Mouse (Mus musculus) CH12.LX (cell line): ENCODE results near the gene Zfp523. TPM values are rescaled to one million over a fixed set of nuclear protein-coding genes. Genes with fewer than 3 reads are reported as not detected.

Experiments
- DNase-seq: peaks from one replicate; pipeline ENCODE4 v3.0.0-alpha.2; 2013; ENCODE audit errors: extremely low read depth
- H3K27ac ChIP-seq: 2 replicates; pipeline ENCODE4 v1.5.1; 2012; ENCODE audit warnings: low read depth, mild to moderate bottlenecking, control low read depth, moderate library complexity; ENCODE audit not compliant: insufficient read depth
- H3K27me3 ChIP-seq: replicated peaks from 2 replicates; pipeline ENCODE3; 2012; ENCODE audit warnings: inconsistent platforms
- H3K36me3 ChIP-seq, 2 experiments: replicated peaks in 1 of 2; 2 replicates each; pipeline versions ENCODE3 to v1.6.1; 2012; ENCODE audit warnings: inconsistent platforms in 1 of 2, low read length in 1 of 2, mild to moderate bottlenecking in 1 of 2, mixed read lengths in 1 of 2, moderate library complexity in 1 of 2; ENCODE audit not compliant: control insufficient read depth in 1 of 2, insufficient read depth in 1 of 2
- H3K4me1 ChIP-seq, 2 experiments: 2 replicates each; pipeline ENCODE4 v1.6.1; 2012; ENCODE audit warnings: inconsistent platforms in 1 of 2, moderate library complexity in 1 of 2; ENCODE audit not compliant: insufficient read depth in 2 of 2, control insufficient read depth in 1 of 2
- H3K4me2 ChIP-seq: 2 replicates; pipeline ENCODE4 v1.6.1; 2012; ENCODE audit warnings: low read depth, mild to moderate bottlenecking, control low read depth; ENCODE audit not compliant: poor library complexity, insufficient read depth, severe bottlenecking
- H3K4me3 ChIP-seq, 3 experiments: fragments of 150-350 bp in 1 of 3; sonication (generic) in 1 of 3; replicated peaks in 1 of 3; 2 replicates each; pipeline versions ENCODE3 to v1.5.1; 2011 to 2012; ENCODE audit warnings: low read depth in 2 of 3, low read length in 2 of 3, mild to moderate bottlenecking in 2 of 3, moderate library complexity in 2 of 3, control low read depth in 1 of 3, improper control_type of control experiment in 1 of 3, inconsistent platforms in 1 of 3, mixed read lengths in 1 of 3; ENCODE audit not compliant: poor library complexity in 1 of 3
- H3K79me2 ChIP-seq: replicated peaks from 2 replicates; pipeline ENCODE4 v1.6.1; 2012; ENCODE audit warnings: mild to moderate bottlenecking, moderate library complexity; ENCODE audit not compliant: control insufficient read depth, poor library complexity, insufficient read depth, severe bottlenecking; ENCODE audit errors: extremely low read depth
- H3K9ac ChIP-seq: 2 replicates; pipeline ENCODE4 v1.6.1; 2012; ENCODE audit warnings: low read depth, mild to moderate bottlenecking, control low read depth, moderate library complexity; ENCODE audit not compliant: insufficient read depth
- H3K9me3 ChIP-seq: replicated peaks from 2 replicates; pipeline ENCODE3; 2012; ENCODE audit warnings: low read length, inconsistent platforms, mixed read lengths
- BHLHE40 ChIP-seq: IDR thresholded peaks from 2 replicates; pipeline ENCODE4 v1.6.1; 2011; ENCODE audit warnings: mild to moderate bottlenecking, low read depth, low read length, improper control_type of control experiment
- CHD2 ChIP-seq: IDR thresholded peaks from 2 replicates; pipeline ENCODE4 v1.6.1; 2011; ENCODE audit warnings: low read length, improper control_type of control experiment
- CTCF ChIP-seq, 2 experiments: IDR thresholded peaks in 1 of 2; conservative IDR thresholded peaks in 1 of 2; 2 replicates each; pipeline ENCODE4 v1.5.1; 2011 to 2012; ENCODE audit warnings: low read depth in 2 of 2, low read length in 2 of 2, improper control_type of control experiment in 1 of 2, inconsistent platforms in 1 of 2, mild to moderate bottlenecking in 1 of 2, moderate library complexity in 1 of 2
- EP300 ChIP-seq: IDR thresholded peaks from 2 replicates; pipeline ENCODE4 v1.6.1; 2011; ENCODE audit warnings: low read length, improper control_type of control experiment
- ETS1 ChIP-seq: conservative IDR thresholded peaks from 2 replicates; pipeline ENCODE4 v1.6.1; 2012; ENCODE audit warnings: low read depth, mild to moderate bottlenecking, inconsistent platforms, low read length, improper control_type of control experiment, moderate library complexity
- HCFC1 ChIP-seq: IDR thresholded peaks from 2 replicates; pipeline ENCODE4 v1.6.1; 2012; ENCODE audit warnings: low read depth, mild to moderate bottlenecking, inconsistent platforms, low read length, improper control_type of control experiment
- IRF4 ChIP-seq: IDR thresholded peaks from 2 replicates; pipeline ENCODE4 v1.6.1; 2014; ENCODE audit warnings: low read depth, mild to moderate bottlenecking, inconsistent platforms, low read length, improper control_type of control experiment
- JUN ChIP-seq: IDR thresholded peaks from 2 replicates; pipeline ENCODE4 v1.6.1; 2011; ENCODE audit warnings: low read depth, mild to moderate bottlenecking, low read length, improper control_type of control experiment, moderate library complexity; ENCODE audit not compliant: insufficient read depth
- JUND ChIP-seq: conservative IDR thresholded peaks from 2 replicates; pipeline ENCODE4 v1.6.1; 2011; ENCODE audit warnings: low read depth, low read length, improper control_type of control experiment
- KAT2A ChIP-seq: IDR thresholded peaks from 2 replicates; pipeline ENCODE4 v1.6.1; 2012; ENCODE audit warnings: low read length, improper control_type of control experiment, inconsistent platforms; ENCODE audit not compliant: insufficient replicate concordance
- MAFK ChIP-seq: IDR thresholded peaks from 2 replicates; pipeline ENCODE4 v1.6.1; 2011; ENCODE audit warnings: low read length, improper control_type of control experiment; ENCODE audit not compliant: insufficient replicate concordance
- MAZ ChIP-seq: IDR thresholded peaks from 2 replicates; pipeline ENCODE4 v1.6.1; 2012; ENCODE audit warnings: low read depth, mild to moderate bottlenecking, inconsistent platforms, low read length, improper control_type of control experiment, moderate library complexity
- MXI1 ChIP-seq: IDR thresholded peaks from 2 replicates; pipeline ENCODE4 v1.6.1; 2011; ENCODE audit warnings: mild to moderate bottlenecking, low read depth, low read length, improper control_type of control experiment
- MYC ChIP-seq: IDR thresholded peaks from 2 replicates; pipeline ENCODE4 v1.6.1; 2011; ENCODE audit warnings: low read depth, mild to moderate bottlenecking, improper control_type of control experiment, low read length
- NRF1 ChIP-seq: IDR thresholded peaks from 2 replicates; pipeline ENCODE4 v1.6.1; 2014; ENCODE audit warnings: low read depth, mild to moderate bottlenecking, inconsistent platforms, low read length, improper control_type of control experiment, moderate library complexity
- RAD21 ChIP-seq: IDR thresholded peaks from 2 replicates; pipeline ENCODE4 v1.6.1; 2011; ENCODE audit warnings: low read depth, mild to moderate bottlenecking, low read length, improper control_type of control experiment, moderate library complexity
- SIN3A ChIP-seq: IDR thresholded peaks from 2 replicates; pipeline ENCODE4 v1.6.1; 2012; ENCODE audit warnings: low read length, improper control_type of control experiment, inconsistent platforms
- SMC3 ChIP-seq: IDR thresholded peaks from 2 replicates; pipeline ENCODE4 v1.6.1; 2011; ENCODE audit warnings: low read depth, low read length, improper control_type of control experiment
- TCF12 ChIP-seq: IDR thresholded peaks from 2 replicates; pipeline ENCODE4 v1.6.1; 2014; ENCODE audit warnings: low read depth, mild to moderate bottlenecking, inconsistent platforms, low read length, improper control_type of control experiment
- UBTF ChIP-seq: IDR thresholded peaks from 2 replicates; pipeline ENCODE4 v1.6.1; 2012; ENCODE audit warnings: low read depth, mild to moderate bottlenecking, inconsistent platforms, low read length, improper control_type of control experiment, moderate library complexity
- ZMIZ1 ChIP-seq: IDR thresholded peaks from 2 replicates; pipeline ENCODE4 v1.6.1; 2012; ENCODE audit warnings: low read depth, mild to moderate bottlenecking, inconsistent platforms, low read length, improper control_type of control experiment
- ZNF384 ChIP-seq: IDR thresholded peaks from 2 replicates; pipeline ENCODE4 v1.6.1; 2012; ENCODE audit warnings: low read depth, low read length, improper control_type of control experiment, inconsistent platforms
- dilution Hi-C: fragments of 300-500 bp; cut with MboI; formaldehyde crosslinking; loops from 2 replicates; pipeline ENCODE4 v1.14.3; 2020; ENCODE audit warnings: low sequenced_read_pairs; ENCODE audit not compliant: extremely low pct_unique_long_range_greater_than_20kb, extremely low pct_ligation_motif_present
- in situ Hi-C: fragments of 300-500 bp; cut with MboI; formaldehyde crosslinking; loops from 3 replicates; pipeline ENCODE4 v1.14.3; 2019; ENCODE audit warnings: low sequenced_read_pairs, low pct_ligation_motif_present, low pct_unique_long_range_greater_than_20kb, mixed read lengths
- polyA plus RNA-seq: library from polyadenylated mRNA; unstranded; fragments of >175 nt; gene quantifications from 2 replicates; pipeline ENCODE4 v1.2.1, GENCODE M21; 2012; ENCODE audit warnings: low read depth; ENCODE audit not compliant: insufficient read length
- total RNA-seq, 2 experiments: library from RNA; depleted of rRNA; stranded (reverse); fragments of 300-350 nt in 1 of 2; fragments of >200 nt in 1 of 2; gene quantifications; 2 replicates each; pipeline ENCODE4 v1.2.3; 2012 to 2014

The Zfp523 gene
- total and polyA plus RNA-seq, 3 experiments = 2.5 to 14.7 (median 10.1) TPM

DNA sequence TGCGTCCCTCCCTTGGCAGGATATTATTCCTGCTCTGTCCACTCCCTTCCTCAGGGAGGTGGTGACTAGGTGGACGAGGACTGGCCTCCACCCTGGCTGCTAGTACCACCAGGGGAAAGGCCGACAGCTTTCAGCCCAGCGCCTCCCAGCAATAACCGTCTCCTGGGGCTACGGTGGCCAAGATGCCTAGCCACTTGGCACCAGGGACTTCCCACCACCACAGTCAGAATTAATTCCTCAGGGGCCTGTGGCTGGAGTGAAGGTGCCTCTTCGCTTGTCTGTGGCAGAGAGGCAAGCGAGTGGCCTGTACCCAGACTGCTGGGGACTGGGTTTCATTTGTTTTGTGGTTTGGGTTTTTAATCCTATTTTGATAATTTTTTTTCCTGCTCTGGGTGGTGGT, 28.5 kb downstream of the Zfp523 start:
- peaks cover 22% of the 10 kb centered on the region for H3K79me2 ChIP-seq
- peak overlapping the region in 1 of 3 experiments; percentile 6 for H3K4me3 ChIP-seq
- 0 out of 2 replicates have a peak overlapping the region, but pooled peaks have one; percentile 1 for H3K9ac ChIP-seq
- peak; percentile 35; the same call in 1 of the 2 replicates for TF ChIP-seq MXI1
- TF ChIP-seq RAD21 = no peak
- no peak for TF ChIP-seq CHD2
- TF ChIP-seq EP300 = peak; percentile 64
- TF ChIP-seq BHLHE40 = no peak
- peak; percentile 68; the same call in 1 of the 2 replicates for TF ChIP-seq SIN3A
- peak; percentile 62; the same call in 1 of the 2 replicates for TF ChIP-seq TCF12
- 0 out of 2 replicates have a peak, but pooled peaks have one; percentile 26 for TF ChIP-seq MAZ
- 0 out of 2 replicates have a peak, but pooled peaks have one; percentile 8 for TF ChIP-seq ZMIZ1
- 0 out of 2 replicates have a peak, but pooled peaks have one; percentile 48 for TF ChIP-seq KAT2A
- 0 out of 2 replicates have a peak, but pooled peaks have one; percentile 22 for TF ChIP-seq ETS1
- TF ChIP-seq MAFK = peak; percentile 75
- TF ChIP-seq ZNF384 = peak; percentile 56
- peak; percentile 72; the same call in 1 of the 2 replicates for TF ChIP-seq IRF4
- in situ Hi-C loops = loop anchor here (25.0 kb wide), 1 partner anchor 307 kb away; the partner anchor contains the start of gene Fkbp5
- peaks cover 25 to 44% of the 10 kb centered on the region in 2 experiments for H3K4me1 ChIP-seq
- H3K9me3 ChIP-seq = no peaks in the 10 kb centered on the region
- DNase-seq = peak; percentile 75
- peaks cover 19 to 29% of the 10 kb centered on the region in 2 experiments for H3K36me3 ChIP-seq
- peak overlapping the region; percentile 86 for H3K27ac ChIP-seq
- peak overlapping the region; percentile 50 for H3K4me2 ChIP-seq
- H3K27me3 ChIP-seq = no peaks in the 10 kb centered on the region
- dilution Hi-C loops = no loop called here

DNA sequence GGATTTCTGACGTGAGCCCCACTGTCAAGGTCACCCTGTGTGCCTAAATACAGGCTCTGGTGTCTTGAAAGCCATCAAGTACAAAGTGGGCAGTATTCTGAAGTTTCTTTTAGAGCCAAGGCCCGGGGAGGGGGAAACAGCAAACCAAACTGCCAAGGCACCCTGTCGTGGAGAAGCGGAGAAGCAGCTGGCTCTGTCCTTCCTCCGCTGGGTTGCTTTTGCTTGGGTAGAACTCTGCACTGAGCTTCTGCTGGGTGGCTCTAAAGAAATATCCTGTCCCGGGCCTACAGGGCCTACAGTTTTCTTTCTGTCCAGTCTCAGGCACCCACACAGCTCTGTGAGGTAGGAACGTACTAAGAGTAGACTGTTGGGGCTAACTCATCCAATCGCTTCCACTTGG, 30.2 kb downstream of the Zfp523 start:
- in situ Hi-C loops = loop anchor here (25.0 kb wide), 1 partner anchor 305 kb away; the partner anchor contains the start of gene Fkbp5
- H3K9ac ChIP-seq = peak overlapping the region; percentile 27
- peaks cover 13 to 20% of the 10 kb centered on the region in 2 experiments for H3K36me3 ChIP-seq
- H3K4me2 ChIP-seq = peak overlapping the region; percentile 58
- H3K9me3 ChIP-seq = no peaks in the 10 kb centered on the region
- dilution Hi-C loops = no loop called here
- H3K4me1 ChIP-seq = peaks cover 37 to 59% of the 10 kb centered on the region in 2 experiments
- peak overlapping the region in 1 of 3 experiments; percentile 73 for H3K4me3 ChIP-seq
- no peaks in the 10 kb centered on the region for H3K27me3 ChIP-seq
- TF ChIP-seq SIN3A = no peak
- TF ChIP-seq MYC = no peak
- TF ChIP-seq MAZ = no peak
- TF ChIP-seq HCFC1 = no peak
- no peak for TF ChIP-seq NRF1
- TF ChIP-seq UBTF = no peak
- TF ChIP-seq CTCF (conservative IDR thresholded peaks at IDR 0.05 in 1 of 2, IDR thresholded peaks at IDR 0.05 in 1 of 2; ENCODE audit: low read depth in 2 of 2, low read length in 2 of 2) = no peak
- no peak for TF ChIP-seq JUND
- no peak for TF ChIP-seq SMC3
- no peak for TF ChIP-seq JUN
- TF ChIP-seq ETS1 = no peak
- peak overlapping the region; percentile 90 for H3K27ac ChIP-seq
- DNase-seq = no peak
- peaks cover 34% of the 10 kb centered on the region for H3K79me2 ChIP-seq
